Mouse (Mus musculus): ENCODE results near the gene Grcc10. TPM values are rescaled to one million over a fixed set of nuclear protein-coding genes. Genes with fewer than 3 reads are reported as not detected.

The Grcc10 gene
- polyA plus RNA-seq, 1 experiment: 287 TPM

- no peaks in the 10 kb centered on the region for H3K36me3 ChIP-seq (ENCODE audit: control insufficient read depth, insufficient read depth)
- no peak for TF ChIP-seq POLR2A (IDR thresholded peaks at IDR 0.05; ENCODE audit: insufficient read length, low read depth)
- TF ChIP-seq E2F4 (IDR thresholded peaks at IDR 0.05; ENCODE audit: insufficient read depth): no peak
- TF ChIP-seq CEBPB (IDR thresholded peaks at IDR 0.05; ENCODE audit: insufficient read depth, poor library complexity, severe bottlenecking): no peak
- H3K79me2 ChIP-seq (ENCODE audit: control insufficient read depth, insufficient read depth): no peaks in the 10 kb centered on the region
- no peak overlapping the region for H3ac ChIP-seq (ENCODE audit: control insufficient read depth, insufficient read length)
- H3K4me2 ChIP-seq (ENCODE audit: low read depth): no peak overlapping the region
- no peaks in the 10 kb centered on the region for H3K27me3 ChIP-seq (ENCODE audit: control insufficient read depth, insufficient read depth, insufficient read length)
- no peak overlapping the region for H3K4me3 ChIP-seq
These were observed 11.1 kb downstream of the Grcc10 start for GRCm38 (mm10) chr6:124729850-124730705.

GRCm38 (mm10) chr6:124728621-124729020 is 12.6 kb downstream of the Grcc10 start:
- H3K36me3 ChIP-seq (ENCODE audit: control insufficient read depth, insufficient read depth): no peaks in the 10 kb centered on the region
- H3K4me3 ChIP-seq: no peak overlapping the region
- H3ac ChIP-seq (ENCODE audit: control insufficient read depth, insufficient read length): no peak overlapping the region
- H3K79me2 ChIP-seq (ENCODE audit: control insufficient read depth, insufficient read depth): no peaks in the 10 kb centered on the region
- TF ChIP-seq REST (IDR thresholded peaks at IDR 0.05; ENCODE audit: insufficient read depth, insufficient read length) (no peak), TCF3 (IDR thresholded peaks at IDR 0.05; ENCODE audit: insufficient read length, low read depth) (no peak), E2F4 (IDR thresholded peaks at IDR 0.05; ENCODE audit: insufficient read depth) (no peak), MYOG (IDR thresholded peaks at IDR 0.05; ENCODE audit: control insufficient read depth in 1 of 3, insufficient read depth in 1 of 3, insufficient read length in 2 of 3, low read depth in 2 of 3) (no peak), TCF12 (IDR thresholded peaks at IDR 0.05; ENCODE audit: insufficient read depth, poor library complexity, severe bottlenecking) (no peak), SRF (IDR thresholded peaks at IDR 0.05; ENCODE audit: control insufficient read depth, insufficient read length, low read depth) (no peak), POLR2A (IDR thresholded peaks at IDR 0.05; ENCODE audit: insufficient read length, low read depth) (no peak), MYOD1 (IDR thresholded peaks at IDR 0.05; ENCODE audit: control insufficient read depth in 1 of 3, insufficient read length in 2 of 3, low read depth in 2 of 3) (no peak), USF1 (IDR thresholded peaks at IDR 0.05; ENCODE audit: low read depth) (no peak), MAX (IDR thresholded peaks at IDR 0.05; ENCODE audit: low read depth) (no peak), CEBPB (IDR thresholded peaks at IDR 0.05; ENCODE audit: insufficient read depth, poor library complexity, severe bottlenecking) (no peak), POLR2AphosphoS2 (IDR thresholded peaks at IDR 0.05; ENCODE audit: insufficient read length, low read depth) (no peak)
- no peaks in the 10 kb centered on the region for H3K27me3 ChIP-seq (ENCODE audit: control insufficient read depth, insufficient read depth, insufficient read length)
- H3K4me2 ChIP-seq (ENCODE audit: low read depth): no peak overlapping the region

GRCm38 (mm10) chr6:124724472-124724871 is 16.7 kb downstream of the Grcc10 start:
- no peak overlapping the region for H3ac ChIP-seq (ENCODE audit: control insufficient read depth, insufficient read length)
- H3K4me2 ChIP-seq (ENCODE audit: low read depth): no peak overlapping the region
- H3K27me3 ChIP-seq (ENCODE audit: control insufficient read depth, insufficient read depth, insufficient read length): no peaks in the 10 kb centered on the region
- H3K4me3 ChIP-seq: no peak overlapping the region
- TF ChIP-seq REST (IDR thresholded peaks at IDR 0.05; ENCODE audit: insufficient read depth, insufficient read length) (no peak), MYOD1 (IDR thresholded peaks at IDR 0.05; ENCODE audit: control insufficient read depth in 1 of 3, insufficient read length in 2 of 3, low read depth in 2 of 3) (no peak), MAX (IDR thresholded peaks at IDR 0.05; ENCODE audit: low read depth) (no peak)
- no peaks in the 10 kb centered on the region for H3K79me2 ChIP-seq (ENCODE audit: control insufficient read depth, insufficient read depth)
- H3K36me3 ChIP-seq (ENCODE audit: control insufficient read depth, insufficient read depth): no peaks in the 10 kb centered on the region

- H3K4me3 ChIP-seq: no peak overlapping the region
- H3K27me3 ChIP-seq (ENCODE audit: control insufficient read depth, insufficient read depth, insufficient read length): no peaks in the 10 kb centered on the region
- TF ChIP-seq MAX (IDR thresholded peaks at IDR 0.05; ENCODE audit: low read depth): no peak
- TF ChIP-seq CEBPB (IDR thresholded peaks at IDR 0.05; ENCODE audit: insufficient read depth, poor library complexity, severe bottlenecking): no peak
- no peak for TF ChIP-seq USF1 (IDR thresholded peaks at IDR 0.05; ENCODE audit: low read depth)
- TF ChIP-seq POLR2AphosphoS2 (IDR thresholded peaks at IDR 0.05; ENCODE audit: insufficient read length, low read depth): no peak
- TF ChIP-seq MYOD1 (IDR thresholded peaks at IDR 0.05; ENCODE audit: control insufficient read depth in 1 of 3, insufficient read length in 2 of 3, low read depth in 2 of 3): no peak
- no peak for TF ChIP-seq MYOG (IDR thresholded peaks at IDR 0.05; ENCODE audit: control insufficient read depth in 1 of 3, insufficient read depth in 1 of 3, insufficient read length in 2 of 3, low read depth in 2 of 3)
- no peak for TF ChIP-seq SRF (IDR thresholded peaks at IDR 0.05; ENCODE audit: control insufficient read depth, insufficient read length, low read depth)
- no peak for TF ChIP-seq TCF3 (IDR thresholded peaks at IDR 0.05; ENCODE audit: insufficient read length, low read depth)
- TF ChIP-seq REST (IDR thresholded peaks at IDR 0.05; ENCODE audit: insufficient read depth, insufficient read length): no peak
- TF ChIP-seq TCF12 (IDR thresholded peaks at IDR 0.05; ENCODE audit: insufficient read depth, poor library complexity, severe bottlenecking): no peak
- no peak for TF ChIP-seq POLR2A (IDR thresholded peaks at IDR 0.05; ENCODE audit: insufficient read length, low read depth)
- TF ChIP-seq E2F4 (IDR thresholded peaks at IDR 0.05; ENCODE audit: insufficient read depth): no peak
- no peaks in the 10 kb centered on the region for H3K79me2 ChIP-seq (ENCODE audit: control insufficient read depth, insufficient read depth)
- H3K4me2 ChIP-seq (ENCODE audit: low read depth): no peak overlapping the region
- no peak overlapping the region for H3ac ChIP-seq (ENCODE audit: control insufficient read depth, insufficient read length)
- no peaks in the 10 kb centered on the region for H3K36me3 ChIP-seq (ENCODE audit: control insufficient read depth, insufficient read depth)
These were observed 17.6 kb downstream of the Grcc10 start for GRCm38 (mm10) chr6:124723541-124723940.

- Histone ChIP-seq H3ac (ENCODE audit: control insufficient read depth, insufficient read length) (no peak overlapping the region), H3K4me3 (no peak overlapping the region), H3K4me2 (ENCODE audit: low read depth) (no peak overlapping the region), H3K79me2 (ENCODE audit: control insufficient read depth, insufficient read depth) (no peaks in the 10 kb centered on the region), H3K36me3 (ENCODE audit: control insufficient read depth, insufficient read depth) (no peaks in the 10 kb centered on the region), H3K27me3 (ENCODE audit: control insufficient read depth, insufficient read depth, insufficient read length) (no peaks in the 10 kb centered on the region)
- no peak for TF ChIP-seq SRF (IDR thresholded peaks at IDR 0.05; ENCODE audit: control insufficient read depth, insufficient read length, low read depth)
- no peak for TF ChIP-seq TCF12 (IDR thresholded peaks at IDR 0.05; ENCODE audit: insufficient read depth, poor library complexity, severe bottlenecking)
- TF ChIP-seq POLR2AphosphoS2 (IDR thresholded peaks at IDR 0.05; ENCODE audit: insufficient read length, low read depth): no peak
- TF ChIP-seq E2F4 (IDR thresholded peaks at IDR 0.05; ENCODE audit: insufficient read depth): no peak
- TF ChIP-seq POLR2A (IDR thresholded peaks at IDR 0.05; ENCODE audit: insufficient read length, low read depth): no peak
- TF ChIP-seq TCF3 (IDR thresholded peaks at IDR 0.05; ENCODE audit: insufficient read length, low read depth): no peak
- TF ChIP-seq REST (IDR thresholded peaks at IDR 0.05; ENCODE audit: insufficient read depth, insufficient read length): no peak
- TF ChIP-seq MYOG (IDR thresholded peaks at IDR 0.05; ENCODE audit: control insufficient read depth in 1 of 3, insufficient read depth in 1 of 3, insufficient read length in 2 of 3, low read depth in 2 of 3): no peak
- TF ChIP-seq USF1 (IDR thresholded peaks at IDR 0.05; ENCODE audit: low read depth): no peak
- no peak for TF ChIP-seq CEBPB (IDR thresholded peaks at IDR 0.05; ENCODE audit: insufficient read depth, poor library complexity, severe bottlenecking)
- TF ChIP-seq MYOD1 (IDR thresholded peaks at IDR 0.05; ENCODE audit: control insufficient read depth in 1 of 3, insufficient read length in 2 of 3, low read depth in 2 of 3): no peak
- TF ChIP-seq MAX (IDR thresholded peaks at IDR 0.05; ENCODE audit: low read depth): no peak
These were observed 18.2 kb downstream of the Grcc10 start for GRCm38 (mm10) chr6:124722876-124723473.
